ENCODE assay signal across 17 mouse cellular contexts in the genomic region with DNA sequence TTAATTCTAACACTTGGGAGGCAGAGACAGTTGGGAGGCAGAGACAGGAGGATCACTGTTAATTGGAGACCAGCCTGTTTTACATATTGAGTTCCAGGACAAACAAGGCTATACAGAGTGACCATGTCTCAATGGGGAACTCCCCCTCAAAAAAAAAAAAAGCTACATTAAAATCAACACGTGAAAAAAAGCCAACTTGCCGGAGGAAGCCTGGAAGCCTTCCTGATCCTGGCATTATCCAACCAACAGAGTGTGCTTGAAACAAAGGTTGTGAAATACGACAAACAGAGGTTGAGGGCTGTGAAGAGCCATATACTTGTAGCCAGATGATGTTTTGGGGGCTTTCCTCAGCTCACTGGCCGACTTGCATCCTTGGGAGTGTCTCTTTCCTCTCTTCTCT.
"Had no signal": no experiment of that assay in that cellular context is flagged by ENCODE, and none has a peak within 500 bp of the region (broad histone marks: within the 10 kb centered on the region; RNA-seq: fewer than 3 reads in every experiment).

No protein-coding gene starts in this region.

- H3K9me3 ChIP-seq: liver, embryonic 13.5 days; lung, embryonic 15.5 days; midbrain, embryonic 10.5 days; midbrain, embryonic 13.5 days; neural tube, embryonic 13.5 days had no signal

- H3K9ac ChIP-seq: liver, embryonic 13.5 days; lung, embryonic 15.5 days; midbrain, embryonic 13.5 days; neural tube, embryonic 13.5 days had no signal

- H3K36me3 ChIP-seq: liver, embryonic 13.5 days; lung, embryonic 15.5 days; midbrain, embryonic 10.5 days; midbrain, embryonic 13.5 days; neural tube, embryonic 13.5 days had no signal

- H3K4me3 ChIP-seq: layer of hippocampus, adult 2 months; left cerebral cortex, adult 2 months; liver, embryonic 13.5 days; lung, embryonic 15.5 days; midbrain, embryonic 10.5 days; midbrain, embryonic 13.5 days; myocyte; neural tube, embryonic 13.5 days had no signal

- H3K27me3 ChIP-seq: liver, embryonic 13.5 days; lung, embryonic 15.5 days; midbrain, embryonic 13.5 days; neural tube, embryonic 13.5 days had no signal

- DNase-seq: kidney, adult 2 months; layer of hippocampus, adult 9-11 months; layer of hippocampus, postnatal 36 days; liver, embryonic 13.5 days; right cerebral cortex, adult 18-20 months; right cerebral cortex, postnatal 14 days; right cerebral cortex, postnatal 4 days; thymus, postnatal 25 days had no signal

- H3K27ac ChIP-seq: kidney, postnatal 0 days; layer of hippocampus, adult 2 months; left cerebral cortex, adult 2 months; liver, embryonic 13.5 days; lung, embryonic 15.5 days; macrophage; midbrain, embryonic 10.5 days; midbrain, embryonic 13.5 days; neural tube, embryonic 13.5 days had no signal

- H3K4me1 ChIP-seq: lung, embryonic 15.5 days; midbrain, embryonic 10.5 days; midbrain, embryonic 13.5 days; neural tube, embryonic 13.5 days had no signal
